Mouse (Mus musculus): ENCODE results near the gene Pde8b.

DNA sequence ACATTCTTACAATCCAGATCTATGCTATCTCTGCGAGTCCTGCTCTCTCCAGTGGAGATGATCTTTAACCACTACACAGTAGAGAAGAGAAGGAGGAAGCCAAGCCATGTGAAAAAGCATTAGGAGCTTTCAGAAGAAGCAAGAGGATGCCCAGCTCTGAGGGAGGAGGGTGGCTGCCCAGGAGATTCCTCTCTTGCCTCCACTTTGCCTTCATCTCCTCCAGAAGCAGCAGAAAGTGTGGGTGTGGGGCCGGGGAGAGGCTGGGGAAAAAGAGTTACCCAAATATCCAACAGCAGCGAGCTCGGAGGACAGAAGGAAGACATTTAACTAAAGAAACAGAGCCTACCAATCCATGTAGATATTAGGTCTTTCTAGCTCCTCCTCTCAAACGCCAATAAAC is 164.1 kb downstream of the Pde8b start:
- no peak for TF ChIP-seq CTCF (IDR thresholded peaks at IDR 0.05; ENCODE audit: borderline replicate concordance, extremely low read depth, insufficient read depth, insufficient read length)
- no peak for TF ChIP-seq POLR2A (IDR thresholded peaks at IDR 0.05; ENCODE audit: borderline replicate concordance, extremely low read depth, insufficient read depth, insufficient read length, poor library complexity, severe bottlenecking)

Measured in brain, embryonic 14.5 days (tissue).